Mouse (Mus musculus) stomach, postnatal 0 days (tissue): ENCODE results near the gene Cabp4.

Experiments used
- CTCF ChIP-seq: IDR thresholded peaks from 2 replicates; pipeline ENCODE4 v1.5.1; 2016; ENCODE audit warnings: antibody characterized with exemption, low read depth, mild to moderate bottlenecking, moderate library complexity
- EP300 ChIP-seq: optimal IDR thresholded peaks from 2 replicates; pipeline ENCODE3; 2016; ENCODE audit warnings: antibody characterized with exemption

- TF ChIP-seq CTCF (no peak), EP300 (no peak)
Observed at GRCm38 (mm10) chr19:4156073-4156579, 12.3 kb upstream of the Cabp4 start.
